Mouse (Mus musculus): ENCODE measurements at regions not wholly inside any gene's neighbourhood (a gene's known extent, or its start where the extent isn't known, plus 50 kb on each side); places are given as distances from the start of the nearest gene placed in this dataset.

DNA sequence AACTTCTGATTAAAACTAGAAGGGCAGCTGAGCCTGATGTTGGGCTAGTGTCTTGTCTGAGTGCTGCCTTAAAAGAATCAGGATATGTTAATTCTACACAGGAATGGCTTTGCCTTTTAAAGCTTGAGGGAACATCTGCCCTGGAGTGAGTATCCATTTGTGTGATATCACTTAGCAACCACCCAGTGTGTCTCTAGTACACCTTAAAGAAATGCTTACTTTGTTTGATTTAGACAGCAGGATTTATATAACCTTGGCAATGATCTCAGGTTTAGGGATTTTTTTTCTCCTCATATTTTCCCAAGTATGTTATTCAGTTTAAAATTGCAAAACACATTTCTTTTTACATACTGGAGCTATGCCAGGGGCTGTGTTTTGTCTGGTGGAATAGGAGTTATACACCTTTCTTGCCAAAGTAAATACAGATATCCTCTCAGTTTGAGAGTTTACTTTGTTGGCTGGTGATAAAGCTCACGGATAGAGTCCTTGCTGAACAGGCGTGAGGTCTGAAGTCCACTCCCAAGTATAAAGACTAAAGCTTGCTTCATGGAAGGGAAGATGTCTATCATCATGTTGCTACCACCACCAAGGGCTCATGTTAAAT lies 206.6 kb downstream of the Rsl24d1 start:
- TF ChIP-seq CTCF (IDR thresholded peaks at IDR 0.05; ENCODE audit: low read depth) = no peak
- no peak for TF ChIP-seq EP300 (IDR thresholded peaks at IDR 0.05; ENCODE audit: low read depth)
